Mouse (Mus musculus) ES-E14 (cell line): ENCODE data around the gene Rnf41.

Experiments
- CHD2 ChIP-seq: IDR thresholded peaks from 2 replicates; pipeline ENCODE4 v1.6.1; 2014; ENCODE audit warnings: mild to moderate bottlenecking, low read depth, low read length, inconsistent platforms
- HCFC1 ChIP-seq: IDR thresholded peaks from 2 replicates; pipeline ENCODE4 v1.6.1; 2012; ENCODE audit warnings: low read length, inconsistent platforms, borderline replicate concordance; ENCODE audit not compliant: insufficient read depth
- ZNF384 ChIP-seq: IDR thresholded peaks from 2 replicates; pipeline ENCODE4 v1.6.1; 2012; ENCODE audit warnings: low read depth, low read length, inconsistent platforms

DNA sequence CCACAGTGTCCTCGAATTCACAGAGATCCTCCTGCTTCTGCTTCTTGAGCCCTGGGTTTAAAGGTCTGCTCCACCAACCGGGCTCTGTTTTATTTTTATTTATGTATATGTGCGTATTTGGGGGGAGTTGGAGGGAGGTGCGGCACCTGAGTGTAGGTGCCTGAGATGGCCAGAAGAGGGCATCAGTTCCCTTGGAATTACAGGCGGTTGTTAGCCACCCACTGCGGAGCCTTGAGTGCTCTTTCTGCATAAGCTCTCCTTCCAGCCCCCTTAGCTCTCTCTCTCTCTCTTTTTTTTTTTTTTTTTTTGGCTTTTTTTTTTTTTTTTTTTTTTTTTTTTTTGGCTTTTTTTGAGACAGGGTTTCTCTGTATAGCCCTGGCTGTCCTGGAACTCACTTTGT lies 37.1 kb upstream of the Rnf41 start:
- TF ChIP-seq ZNF384, result peak; percentile 96
- TF ChIP-seq CHD2, result no peak
- no peak for TF ChIP-seq HCFC1
